Mouse (Mus musculus) kidney, adult 18-20 months (tissue): ENCODE results near the gene Cpsf6.

Source experiments
- DNase-seq: peaks from one replicate; pipeline ENCODE4 v3.0.0; 2021

Gene Cpsf6

GRCm38 (mm10) chr10:117379908-117380307 lies at the start of gene Cpsf6:
TSS of gene Cpsf6 (minus strand) at chr10:117380015.
- DNase-seq, result no peak

GRCm38 (mm10) chr10:117426615-117426969 lies 46.8 kb upstream of the Cpsf6 start:
- no peak for DNase-seq

DNA sequence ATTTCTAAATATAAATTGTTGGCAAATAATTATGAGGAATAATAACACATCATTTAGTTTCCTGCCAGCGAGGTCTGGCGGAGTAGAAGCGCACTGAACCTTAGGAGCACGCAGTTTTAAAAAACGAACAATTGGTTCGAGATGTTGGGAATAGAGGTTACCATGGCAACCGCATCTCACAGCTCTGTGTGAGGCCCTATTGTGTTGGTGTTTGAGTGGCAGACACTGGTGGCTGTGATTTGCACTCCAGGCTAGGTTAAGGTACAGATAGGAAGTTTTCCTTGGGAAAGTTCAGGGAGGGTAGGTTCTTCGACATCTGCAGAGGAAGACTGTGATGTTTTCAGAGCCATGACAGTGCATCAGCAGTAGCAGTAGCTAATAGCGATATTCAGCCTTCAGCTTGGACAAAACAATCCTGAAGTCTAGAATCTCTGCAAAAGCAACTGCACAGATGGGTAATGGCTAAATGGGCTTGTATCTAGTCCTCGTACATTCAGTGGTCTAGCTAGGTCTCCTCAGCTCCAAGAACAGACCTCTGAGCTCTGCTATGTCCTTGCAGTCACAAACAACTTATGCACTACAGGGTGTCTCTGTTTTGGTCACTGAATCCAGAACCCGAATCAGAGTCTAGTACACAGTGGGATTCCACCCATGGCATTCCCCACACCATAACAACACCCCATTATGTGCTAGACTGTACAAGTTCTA lies 46.2 kb upstream of the Cpsf6 start:
- no peak for DNase-seq

GRCm38 (mm10) chr10:117425013-117425412 lies 45.2 kb upstream of the Cpsf6 start:
- DNase-seq, result no peak

- no peak for DNase-seq
Measured at GRCm38 (mm10) chr10:117424146-117424905, 44.5 kb upstream of the Cpsf6 start.

DNA sequence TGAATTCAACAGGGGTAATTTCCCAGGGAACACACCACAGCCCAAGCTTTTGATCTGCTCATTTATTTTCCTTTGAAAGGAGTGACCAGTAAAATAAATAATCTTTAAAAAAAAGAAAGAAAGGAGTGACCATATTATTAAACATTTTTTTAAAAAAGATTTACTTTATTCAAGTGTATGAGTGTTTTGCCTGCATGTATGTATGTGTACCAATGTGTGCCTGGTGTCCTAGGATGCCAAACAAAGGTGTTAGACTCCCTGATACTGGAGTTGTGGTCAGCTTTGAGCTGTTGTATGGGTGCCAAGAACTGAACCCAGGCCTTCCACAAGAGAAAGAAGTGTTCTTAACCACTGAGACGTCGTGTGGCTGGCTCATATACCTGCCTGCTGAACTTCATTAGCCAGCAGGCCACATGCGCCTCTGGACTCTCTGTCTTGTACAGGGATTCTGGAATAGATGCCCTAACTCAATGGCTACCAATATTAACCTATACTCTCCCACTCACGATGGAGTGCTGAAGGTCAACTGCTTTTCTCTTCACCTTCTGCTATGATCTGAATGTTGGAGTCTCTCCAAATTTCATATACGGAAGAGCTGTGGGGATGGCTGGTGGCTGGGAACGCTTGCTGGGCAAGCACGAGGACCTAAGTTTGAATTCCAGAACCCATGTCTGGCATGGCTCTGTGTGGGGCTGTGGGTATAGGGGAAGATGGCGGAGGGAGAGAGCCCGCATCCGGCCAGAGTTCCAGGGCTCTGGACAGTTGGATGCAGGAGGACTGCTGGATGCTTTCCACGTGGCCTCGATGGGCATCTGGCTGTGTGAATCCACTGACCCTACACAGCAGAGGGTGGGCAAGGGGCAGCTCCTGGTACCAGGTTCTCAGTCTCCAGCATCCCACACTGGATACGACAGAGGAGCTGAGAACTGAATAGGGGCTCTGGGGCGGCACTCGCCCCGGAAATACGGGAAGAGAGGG lies 43.5 kb upstream of the Cpsf6 start:
- DNase-seq, result no peak

DNA sequence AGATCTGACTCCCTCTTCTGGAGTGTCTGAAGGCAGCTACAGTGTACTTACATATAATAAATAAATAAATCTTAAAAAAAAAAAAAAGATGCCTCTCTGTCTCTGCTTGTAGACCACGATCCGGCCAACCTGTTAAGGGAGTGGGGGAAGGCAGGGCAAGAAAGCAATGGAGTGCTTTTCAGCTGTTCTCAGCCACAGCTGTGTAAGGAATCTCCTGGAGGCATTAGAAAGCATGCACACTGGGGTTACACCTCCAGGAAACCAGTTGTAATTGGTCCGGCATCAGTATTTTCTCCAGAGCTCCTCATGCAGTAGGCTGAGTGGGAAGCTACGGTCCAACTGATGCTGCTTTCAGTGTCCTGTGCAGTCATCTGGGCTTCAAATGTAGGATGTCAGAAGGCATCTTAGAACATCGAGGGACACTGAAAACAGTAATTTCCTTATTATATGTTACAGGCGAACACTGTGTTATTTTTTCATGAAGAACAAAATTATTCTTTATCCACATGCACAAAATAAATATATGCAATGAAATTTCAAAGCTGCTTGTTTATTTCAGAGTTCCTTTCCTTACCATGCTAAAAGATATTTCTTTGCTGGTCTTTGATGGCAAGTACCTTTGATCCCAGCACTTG lies 42.5 kb upstream of the Cpsf6 start:
- DNase-seq, result no peak

DNA sequence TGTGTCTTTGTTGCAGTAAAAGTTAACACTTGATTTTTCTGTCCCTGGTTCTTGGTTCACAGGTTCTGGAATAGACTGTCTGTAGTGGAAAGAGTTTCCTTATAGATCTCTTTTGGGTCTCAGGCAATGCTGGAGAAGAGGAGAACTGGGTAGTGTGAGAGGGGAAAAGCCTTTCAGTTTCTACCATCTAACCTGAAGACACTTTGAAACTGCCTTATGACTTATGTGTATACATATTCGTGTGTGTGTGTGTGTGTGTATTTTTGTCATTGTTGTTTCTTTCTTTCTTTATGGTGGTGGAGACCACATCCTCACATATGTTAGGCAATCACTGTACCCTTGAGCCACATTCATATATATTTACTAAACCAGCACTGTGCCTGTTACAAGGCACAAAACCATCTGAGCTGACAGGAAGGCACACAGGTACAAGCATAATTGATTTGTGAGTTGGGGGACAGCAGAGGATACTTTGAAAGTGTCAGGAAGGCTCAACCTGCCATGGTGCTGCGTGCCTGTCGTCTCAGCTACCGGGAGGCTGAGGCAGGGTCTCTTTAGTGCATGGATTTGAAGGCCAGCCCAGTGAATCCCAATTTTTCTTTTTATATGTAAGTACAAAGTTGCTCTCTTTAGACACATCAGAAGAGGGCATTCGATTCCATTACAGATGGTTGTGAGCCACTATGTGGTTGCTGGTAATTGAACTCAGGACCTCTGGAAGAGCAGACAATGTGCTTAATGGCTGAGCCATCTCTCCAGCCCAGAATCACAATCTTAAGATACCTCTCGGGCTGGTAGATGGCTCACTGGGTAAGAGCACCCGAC lies 41.7 kb upstream of the Cpsf6 start:
- DNase-seq, result no peak

DNA sequence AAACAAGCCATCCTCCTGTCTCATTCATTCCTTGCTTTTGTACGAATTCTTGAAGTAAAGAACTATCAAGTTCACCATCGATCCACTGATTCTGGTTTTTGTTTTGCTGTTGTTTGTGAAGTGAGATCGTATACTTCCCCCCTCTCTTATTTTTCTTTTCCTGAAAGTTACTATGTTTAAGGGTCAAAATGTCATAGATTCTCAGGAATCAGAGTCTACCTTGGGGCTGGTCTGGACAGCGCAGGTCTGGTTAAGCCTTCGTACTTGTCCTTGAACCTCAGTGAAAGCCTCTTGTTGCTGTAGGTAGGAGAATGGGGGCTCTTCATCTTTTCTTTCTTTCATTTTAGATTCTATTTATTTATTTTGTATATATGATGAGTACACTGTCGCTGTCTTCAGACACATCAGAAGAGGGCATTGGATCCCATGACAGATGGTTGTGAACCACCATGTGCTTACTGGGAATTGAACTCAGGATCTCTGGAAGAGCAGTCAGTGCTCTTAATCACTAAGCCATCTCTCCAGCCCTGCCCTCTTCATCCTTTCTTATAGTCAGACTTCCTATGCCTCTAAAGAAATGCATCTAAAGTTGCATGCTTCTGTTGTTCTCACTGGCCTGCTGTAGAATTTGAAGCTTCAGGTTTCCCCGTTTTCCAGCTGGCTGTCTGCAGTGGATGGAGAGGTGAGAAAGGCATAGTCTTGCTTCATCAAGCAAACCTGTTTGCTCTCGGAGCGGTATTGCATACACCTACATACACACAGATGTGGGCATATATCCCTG lies 40.9 kb upstream of the Cpsf6 start:
- no peak for DNase-seq

DNA sequence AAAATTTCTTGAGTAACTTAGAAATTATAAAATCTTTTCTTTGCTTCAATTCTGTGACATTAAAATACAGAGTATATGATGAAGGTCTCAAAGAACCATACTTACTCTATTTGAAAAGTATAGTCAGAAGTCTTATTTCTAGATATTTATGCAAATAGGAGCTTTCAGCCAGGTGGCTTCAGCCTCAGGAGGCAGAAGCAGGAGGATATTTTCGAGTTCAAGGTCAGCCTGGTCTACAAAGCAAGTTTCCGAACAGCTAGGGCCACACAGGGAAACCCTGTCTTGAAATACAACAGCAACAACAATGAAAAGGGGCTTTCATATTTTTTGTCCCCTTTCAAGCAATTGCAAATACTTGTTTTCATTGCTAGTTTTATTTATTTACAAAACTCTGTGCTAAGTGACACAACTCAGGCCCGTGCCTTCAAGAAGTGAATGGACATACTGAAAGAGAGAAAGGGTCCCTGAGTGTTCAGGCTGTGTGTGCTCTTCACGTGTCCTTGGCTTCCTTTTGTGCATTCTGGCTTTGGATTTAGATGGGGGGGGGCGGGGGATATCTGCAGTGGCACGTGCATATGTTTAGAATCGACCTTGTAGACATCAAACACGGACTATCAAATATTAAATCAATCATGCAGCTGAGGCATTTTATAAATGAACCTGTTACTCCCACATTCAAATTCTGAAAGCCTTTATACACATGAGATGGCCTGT lies 39.9 kb upstream of the Cpsf6 start:
- DNase-seq, result no peak

GRCm38 (mm10) chr10:117418668-117419237 lies 38.9 kb upstream of the Cpsf6 start:
- DNase-seq, result no peak

DNA sequence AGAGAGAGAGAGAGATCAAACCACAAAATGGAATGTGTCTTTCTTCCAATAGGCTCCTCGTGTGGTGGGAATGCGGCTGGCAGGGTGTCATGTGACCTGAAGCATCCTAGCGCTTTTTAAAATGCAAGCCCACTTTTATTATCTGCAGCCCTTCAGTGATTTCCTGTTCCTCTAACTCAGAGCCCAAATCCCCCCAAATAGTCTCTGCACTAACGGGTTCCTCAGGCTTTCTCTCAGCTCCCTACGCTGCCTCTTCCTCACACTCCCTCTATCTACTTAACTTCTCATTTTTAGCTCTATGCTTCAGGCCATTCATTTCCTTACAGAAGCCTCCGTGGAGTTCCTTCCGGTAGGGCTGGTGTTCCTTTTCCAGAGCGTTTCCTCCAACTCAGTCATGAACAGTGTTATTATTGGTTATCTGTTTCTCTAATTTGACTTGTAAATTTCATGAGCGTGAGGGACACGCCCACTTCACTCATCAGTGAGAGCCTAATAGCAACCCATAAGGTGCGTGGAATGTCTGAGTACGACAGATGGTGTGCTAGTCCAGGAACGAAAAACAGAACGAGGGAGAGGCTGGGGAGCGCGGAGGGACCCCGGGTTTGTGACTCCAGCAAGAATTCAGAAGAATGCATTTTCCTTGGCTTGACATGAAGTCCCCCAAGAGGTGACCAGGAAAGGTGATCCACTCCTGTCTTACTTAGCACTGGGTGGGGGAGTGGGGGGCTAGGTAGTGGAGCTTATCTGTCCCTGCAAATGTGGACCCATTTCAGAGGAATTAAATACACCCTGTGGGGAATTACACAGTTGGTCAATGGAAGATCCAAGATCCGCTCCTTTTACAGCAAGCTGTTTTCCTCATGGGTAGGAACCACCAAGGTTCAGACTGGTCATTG lies 38.2 kb upstream of the Cpsf6 start:
- no peak for DNase-seq

- DNase-seq, result no peak
Measured at GRCm38 (mm10) chr10:117417470-117417767, 37.6 kb upstream of the Cpsf6 start.

- no peak for DNase-seq
Measured at GRCm38 (mm10) chr10:117416636-117417469, 37.0 kb upstream of the Cpsf6 start.

DNA sequence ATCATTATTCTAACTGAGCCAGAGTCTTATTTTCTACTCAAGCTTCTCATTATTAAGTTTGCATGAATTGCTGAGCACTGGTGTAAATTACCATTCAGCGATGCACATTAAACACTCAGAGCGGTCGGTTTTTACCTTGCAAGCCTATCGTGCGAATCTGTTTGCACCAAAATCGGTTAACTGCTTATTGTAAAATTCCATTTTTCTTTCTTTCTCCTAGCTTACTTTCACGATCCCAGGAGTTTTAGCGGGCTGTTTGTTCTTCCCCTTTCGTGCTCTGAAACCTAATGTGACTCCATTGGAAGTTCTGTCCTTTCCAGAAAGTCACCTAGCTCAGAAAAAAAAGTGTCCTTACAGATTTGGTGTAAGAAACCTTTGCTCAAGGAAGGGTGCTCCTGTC lies 36.3 kb upstream of the Cpsf6 start:
- no peak for DNase-seq

GRCm38 (mm10) chr10:117415364-117416057 lies 35.7 kb upstream of the Cpsf6 start:
- DNase-seq, result no peak

GRCm38 (mm10) chr10:117414726-117415125 lies 34.9 kb upstream of the Cpsf6 start:
- no peak for DNase-seq
